Mouse (Mus musculus) forebrain, embryonic 10.5 days (tissue): Measurements from ENCODE around the gene Spn. TPM values are rescaled to one million over a fixed set of nuclear protein-coding genes. Genes with fewer than 3 reads are reported as not detected.
"Not testable (repeated sequence)": the region's sequence is repeated elsewhere in the genome, so short reads cannot be mapped to it uniquely, and the experiment has no call there.

Experiments
- DNase-seq: peaks from one replicate; pipeline ENCODE4 v3.0.0-alpha.2; 2017; ENCODE audit warnings: low spot score; ENCODE audit errors: extremely low spot score
- H3K27ac ChIP-seq: fragments of 300-500 bp; sonication (generic); 2 replicates; pipeline ENCODE4 v1.5.1; 2016; ENCODE audit warnings: mild to moderate bottlenecking
- H3K27me3 ChIP-seq: fragments of 300-500 bp; sonication (generic); 2 replicates; pipeline ENCODE4 v1.6.1; 2016; ENCODE audit warnings: mild to moderate bottlenecking; ENCODE audit not compliant: poor library complexity, severe bottlenecking
- H3K36me3 ChIP-seq: fragments of 300-500 bp; sonication (generic); replicated peaks from 2 replicates; pipeline ENCODE4 v1.6.1; 2016; ENCODE audit warnings: mild to moderate bottlenecking, moderate library complexity
- H3K4me1 ChIP-seq: fragments of 300-500 bp; sonication (generic); 2 replicates; pipeline ENCODE4 v1.6.1; 2016
- H3K4me3 ChIP-seq: fragments of 300-500 bp; sonication (generic); 2 replicates; pipeline ENCODE4 v1.5.1; 2016; ENCODE audit warnings: mild to moderate bottlenecking, moderate library complexity
- H3K9me3 ChIP-seq: fragments of 300-500 bp; sonication (generic); 2 replicates; pipeline ENCODE4 v1.6.1; 2016; ENCODE audit warnings: mild to moderate bottlenecking, moderate library complexity
- WGBS: fragments of 180-500 bp; shearing (Covaris S2); methylation state at CpG from one replicate; pipeline ENCODE4 v1.1.7; 2016; 5-methylcytosine and 5-hydroxymethylcytosine counted together
- polyA plus RNA-seq: library from polyadenylated mRNA; unstranded; fragments of >200 nt; fragmentation: Nextera tagmentation; extraction: Ambion mirVana; gene quantifications from 2 replicates; pipeline ENCODE4 v1.2.1, GENCODE M21; 2016

The Spn gene
- polyA plus RNA-seq, 1 experiment from 2014 or later = 0.07 TPM

DNA sequence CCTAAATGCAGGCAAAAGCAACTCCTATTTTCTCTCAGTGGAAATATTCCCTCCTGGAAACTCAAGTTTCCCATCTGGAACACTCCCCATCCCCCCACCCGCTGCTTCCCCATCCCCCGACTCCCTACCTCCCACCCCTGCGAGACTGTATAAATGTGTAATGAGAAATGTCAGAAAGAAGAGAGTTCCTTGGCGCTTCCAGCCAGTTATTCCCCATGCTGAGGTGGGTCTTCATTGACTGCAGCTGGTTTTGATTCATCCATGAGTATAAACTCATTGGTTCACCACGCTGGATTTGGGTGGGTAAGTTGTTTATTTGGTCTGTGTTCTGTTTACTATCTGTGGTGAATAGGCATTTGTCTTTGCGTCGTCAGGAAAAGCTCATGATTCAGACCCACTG, 41.2 kb downstream of the Spn start:
- WGBS = 74% methylated on average over 7 of the region's 7 CpGs
- Histone ChIP-seq H3K9me3 (no peaks in the 10 kb centered on the region), H3K4me1 (peaks cover 9% of the 10 kb centered on the region), H3K4me3 (no peak overlapping the region), H3K27ac (no peak overlapping the region), H3K36me3 (no peaks in the 10 kb centered on the region), H3K27me3 (no peaks in the 10 kb centered on the region)
- DNase-seq = no peak

DNA sequence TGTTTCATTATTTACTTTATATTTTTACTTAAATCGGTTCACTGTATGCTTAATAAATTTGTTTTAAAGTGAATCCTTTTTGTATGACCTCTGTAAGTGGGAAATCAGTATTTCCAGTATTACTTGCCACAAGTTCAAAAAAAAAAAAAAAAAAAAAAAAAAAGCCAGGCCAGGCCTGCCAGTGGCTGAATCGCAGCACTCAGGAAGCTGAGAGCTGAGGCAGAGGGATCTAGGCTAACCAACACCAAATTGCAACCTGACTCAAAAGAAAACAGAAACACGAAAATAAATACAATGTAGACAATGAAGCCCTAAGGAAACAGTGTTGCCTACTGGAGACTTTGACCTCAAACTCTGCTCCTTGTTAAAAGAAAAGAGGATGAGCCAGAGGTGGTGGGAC, 43.7 kb downstream of the Spn start:
- no peak for DNase-seq
- Histone ChIP-seq H3K36me3 (no peaks in the 10 kb centered on the region), H3K4me3 (no peak overlapping the region), H3K27me3 (no peaks in the 10 kb centered on the region), H3K4me1 (peaks cover 34% of the 10 kb centered on the region), H3K27ac (no peak overlapping the region), H3K9me3 (no peaks in the 10 kb centered on the region)
- WGBS = 80% methylated on average over 3 of the region's 3 CpGs

DNA sequence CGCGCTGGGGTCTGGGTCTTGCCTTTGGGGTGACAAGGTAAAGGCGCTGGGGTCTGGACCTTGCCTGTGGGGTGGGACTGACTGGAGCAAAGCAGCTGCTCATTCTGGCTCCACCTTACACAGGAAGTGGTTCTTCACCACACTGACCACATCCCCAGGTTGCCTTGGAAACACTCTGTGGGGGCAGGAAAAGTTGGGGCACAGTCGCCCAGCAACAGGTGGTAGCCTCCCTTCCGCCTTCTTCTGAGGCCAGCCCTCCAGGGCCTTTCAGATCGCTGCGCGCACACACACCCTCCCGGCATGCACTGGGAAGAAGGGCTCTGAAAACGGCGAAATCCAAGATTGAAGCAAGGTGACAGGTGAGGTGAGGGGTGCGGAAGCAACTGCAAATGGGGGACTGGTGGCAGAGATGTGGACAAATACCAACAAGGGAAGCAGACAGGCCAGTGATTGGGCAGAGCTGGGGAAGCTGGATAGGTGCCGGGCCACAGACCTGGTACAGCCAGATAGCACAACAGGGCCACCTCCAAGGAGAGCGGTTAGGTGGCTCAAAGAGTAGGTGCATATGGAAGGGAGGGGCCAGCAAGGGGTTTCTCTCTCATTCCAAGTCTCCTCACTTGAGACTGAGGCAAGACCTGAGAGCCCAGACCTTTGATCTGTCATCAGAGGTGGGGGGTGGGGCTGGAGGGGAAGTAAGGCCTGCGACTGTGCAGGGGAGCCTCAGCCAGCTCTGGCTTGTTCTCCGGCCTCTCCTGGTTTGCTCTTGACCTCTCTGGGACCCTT, 46.3 kb downstream of the Spn start, which contains the start of gene AI467606:
TSS of gene AI467606 (plus strand) at position 246 of the 783 bp plus-strand sequence.
- Histone ChIP-seq H3K9me3 (no peaks in the 10 kb centered on the region), H3K4me3 (peak within 1 kb of the TSS; percentile 9; the same call in 1 of the 2 replicates), H3K27ac (peak within 1 kb of the TSS; percentile 72), H3K27me3 (no peaks in the 10 kb centered on the region), H3K36me3 (no peaks in the 10 kb centered on the region), H3K4me1 (peaks cover 37% of the 10 kb centered on the region)
- no peak for DNase-seq
- 75% methylated on average over 16 of the region's 16 CpGs for WGBS

DNA sequence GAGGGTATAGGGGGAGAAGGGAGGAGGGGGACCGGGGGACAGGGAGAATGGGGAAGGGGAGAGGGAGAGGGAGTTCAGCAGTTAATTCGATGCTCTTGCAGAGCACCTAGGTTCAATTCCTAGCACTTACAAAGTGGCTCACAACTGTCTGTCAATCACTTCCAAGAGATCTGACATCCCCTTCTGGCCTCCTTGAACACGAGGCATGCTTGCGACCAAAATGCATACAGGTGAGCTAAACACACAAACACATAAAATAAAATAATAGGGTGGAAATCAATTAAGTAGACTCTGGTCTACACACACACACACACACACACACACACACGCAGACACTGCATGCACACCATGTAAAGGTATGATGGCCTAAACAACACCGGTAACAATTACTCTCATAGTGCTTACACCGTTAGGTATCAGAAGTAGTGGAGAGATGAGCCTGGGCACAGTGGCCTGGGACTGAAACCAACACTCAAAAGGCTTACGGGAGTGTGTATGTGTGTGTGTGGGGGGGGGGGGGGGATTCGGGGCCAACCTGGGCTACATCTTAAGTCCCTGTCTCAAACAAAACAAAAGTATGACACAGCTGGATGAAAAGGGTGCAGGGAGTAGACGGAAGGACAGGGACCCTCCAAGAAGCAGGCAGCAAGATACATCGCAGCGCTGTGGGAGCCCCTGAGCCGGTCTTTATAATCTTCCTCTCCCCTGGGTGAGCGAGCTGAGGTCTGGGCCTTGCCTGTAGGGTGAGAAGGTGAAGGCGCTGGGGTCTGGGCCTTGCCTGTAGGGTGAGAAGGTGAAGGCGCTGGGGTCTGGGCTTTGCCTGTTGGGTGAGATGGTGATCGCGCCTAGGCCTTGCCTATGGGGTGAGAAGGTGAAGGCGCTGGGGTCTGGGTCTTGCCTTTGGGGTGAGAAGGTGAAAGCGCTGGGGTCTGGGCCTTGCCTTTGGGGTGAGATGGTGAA, 47.2 kb downstream of the Spn start:
- peak overlapping the region; percentile 9; the same call in 1 of the 2 replicates for H3K4me3 ChIP-seq
- DNase-seq = no peak
- H3K27ac ChIP-seq = peak overlapping the region; percentile 72; the same call in 1 of the 2 replicates
- H3K4me1 ChIP-seq = peaks cover 37% of the 10 kb centered on the region
- no peaks in the 10 kb centered on the region for H3K27me3 ChIP-seq
- no peaks in the 10 kb centered on the region for H3K9me3 ChIP-seq
- WGBS = 85% methylated on average over 20 of the region's 20 CpGs
- no peaks in the 10 kb centered on the region for H3K36me3 ChIP-seq

DNA sequence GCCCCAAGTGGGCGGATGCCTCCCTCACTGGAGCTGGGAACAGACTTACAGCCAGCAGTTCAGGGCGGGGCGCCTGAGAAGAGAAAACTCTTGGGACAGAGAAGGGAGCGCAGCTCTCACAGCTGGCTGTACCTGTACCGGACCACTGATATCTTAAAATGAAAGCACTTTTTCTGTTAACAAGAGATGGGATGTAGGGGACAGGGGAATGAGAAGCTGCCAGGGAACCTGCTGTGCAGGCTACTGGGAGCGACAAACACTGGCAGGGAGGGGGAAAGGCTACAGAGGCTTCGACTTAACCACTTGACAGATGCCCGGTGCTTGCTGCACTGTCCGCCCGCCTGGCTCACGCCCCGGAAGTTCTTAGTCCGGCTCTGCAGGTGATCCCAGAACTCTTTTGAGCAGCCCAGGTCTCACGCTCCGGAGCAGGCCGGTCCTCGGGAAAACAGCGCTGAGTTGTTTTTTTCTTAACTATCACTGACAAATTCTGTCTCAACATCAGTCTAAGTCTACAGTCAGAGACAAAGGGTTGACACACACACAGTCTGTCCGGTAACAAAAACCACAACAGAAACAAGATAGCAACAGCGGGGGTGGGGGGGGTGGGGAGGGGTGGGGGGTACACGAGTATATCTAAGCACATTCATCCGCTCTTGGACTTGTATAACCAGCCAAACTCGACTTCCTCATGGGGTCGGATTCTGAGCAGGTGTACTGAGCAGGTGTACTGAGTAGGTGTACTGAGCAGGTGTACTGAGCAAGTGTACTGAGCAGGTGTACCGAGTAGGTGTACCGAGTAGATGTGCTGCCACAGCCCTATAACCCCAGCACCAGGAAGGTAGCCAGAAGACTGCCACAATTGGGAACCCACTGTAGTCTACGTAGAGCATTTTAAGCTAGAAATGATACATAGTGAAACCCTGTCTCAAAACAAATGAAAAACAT, 48.5 kb downstream of the Spn start:
- DNase-seq = no peak

DNA sequence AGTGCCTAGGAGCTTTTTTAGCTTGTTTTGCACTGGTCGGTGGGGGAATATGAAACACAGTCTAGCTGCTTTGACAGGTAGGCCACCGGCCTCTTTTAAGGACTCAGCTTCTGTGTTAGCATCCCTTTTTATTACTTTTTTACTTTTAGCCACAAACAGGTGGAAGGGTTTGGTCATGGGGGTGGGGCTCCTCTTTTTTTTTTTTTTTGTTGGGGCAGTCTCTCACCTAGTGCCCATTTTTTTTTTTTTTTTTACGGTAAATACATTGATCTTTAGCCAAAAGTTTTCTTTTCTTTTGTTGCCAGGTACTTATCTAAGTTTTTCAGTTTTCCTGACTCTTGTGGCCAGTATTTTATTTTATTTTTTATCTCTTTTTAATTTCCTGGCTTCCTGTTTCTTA, 49.5 kb downstream of the Spn start:
- 92% methylated on average over 3 of the region's 3 CpGs for WGBS
- Histone ChIP-seq H3K4me3 (no peak overlapping the region), H3K27ac (no peak overlapping the region), H3K9me3 (no peaks in the 10 kb centered on the region), H3K36me3 (no peaks in the 10 kb centered on the region), H3K4me1 (peaks cover 37% of the 10 kb centered on the region), H3K27me3 (no peaks in the 10 kb centered on the region)
- no peak for DNase-seq

More for the DNA sequence above, 48.5 kb downstream of the Spn start:
- 24% methylated on average over 27 of the region's 27 CpGs for WGBS
- H3K4me3 ChIP-seq = peak overlapping the region; percentile 41
- H3K27me3 ChIP-seq = no peaks in the 10 kb centered on the region
- H3K9me3 ChIP-seq = no peaks in the 10 kb centered on the region
- H3K4me1 ChIP-seq = peaks cover 37% of the 10 kb centered on the region
- H3K36me3 ChIP-seq = no peaks in the 10 kb centered on the region
- H3K27ac ChIP-seq = peak overlapping the region; percentile 73

DNA sequence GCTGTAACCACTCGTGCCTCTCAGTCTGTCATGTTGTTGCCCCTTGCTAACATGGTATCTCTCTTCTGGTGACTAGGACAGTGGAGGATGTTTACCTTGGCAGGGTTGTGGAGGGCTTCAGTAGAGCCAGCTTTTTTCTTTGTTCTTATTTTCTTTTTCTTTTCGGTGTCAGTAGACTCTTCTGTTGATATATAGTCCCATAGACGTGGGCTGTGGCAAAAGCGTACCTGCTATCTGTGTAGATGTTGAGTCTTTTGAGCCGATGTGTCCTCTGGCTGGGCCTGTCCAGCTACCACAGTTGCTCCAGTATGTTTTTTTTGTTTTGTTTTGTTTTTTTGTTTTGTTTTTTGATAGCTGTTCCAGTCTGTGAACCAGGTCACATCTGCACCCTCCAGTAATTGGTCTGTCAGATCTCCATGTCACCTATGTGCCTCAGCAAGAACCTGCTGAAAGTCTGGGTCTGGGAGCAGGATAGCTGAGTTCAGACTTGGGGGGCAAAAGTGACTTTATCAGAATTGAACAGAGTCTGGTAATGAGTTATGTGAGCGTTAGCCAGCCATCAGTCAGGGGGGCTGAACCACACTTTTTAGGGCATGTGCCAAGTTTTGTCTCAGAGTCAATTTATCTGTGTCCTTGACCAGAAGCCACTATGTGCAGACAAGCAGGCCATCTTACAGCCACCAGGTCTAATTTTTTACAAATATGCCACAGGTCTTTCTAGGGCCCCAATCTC, 50.2 kb downstream of the Spn start, which contains the start of gene Zg16:
TSS of gene Zg16 (minus strand) at position 51 of the 733 bp plus-strand sequence.
- not testable (repeated sequence) for H3K9me3 ChIP-seq, H3K27me3 ChIP-seq, H3K27ac ChIP-seq, H3K36me3 ChIP-seq, H3K4me3 ChIP-seq, DNase-seq
- H3K4me1 ChIP-seq = peaks cover 37% of the 10 kb centered on the region
- WGBS = 91% methylated on average over 6 of the region's 6 CpGs

DNA sequence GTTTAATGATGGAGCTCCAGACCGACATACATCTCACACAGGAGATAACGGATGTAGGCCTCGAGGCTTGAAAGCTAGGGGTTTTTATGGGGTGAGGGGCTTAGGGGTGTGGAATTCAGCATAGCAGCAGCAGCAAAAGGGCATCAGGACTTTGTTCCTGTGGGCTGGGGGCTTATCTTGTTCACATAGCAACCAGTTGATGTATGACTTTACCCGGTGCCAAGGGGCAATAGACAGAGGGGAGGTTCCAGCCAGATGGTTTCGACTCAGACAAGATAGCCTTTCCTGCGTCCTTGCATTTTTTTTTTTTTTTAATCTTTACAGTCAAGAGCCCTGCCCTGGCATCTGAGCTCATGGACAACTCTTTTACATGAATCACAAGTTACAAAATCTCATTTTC, 51.9 kb downstream of the Spn start:
- not testable (repeated sequence) for H3K27me3 ChIP-seq, H3K4me3 ChIP-seq, H3K36me3 ChIP-seq, H3K27ac ChIP-seq, H3K9me3 ChIP-seq, DNase-seq
- peaks cover 23% of the 10 kb centered on the region for H3K4me1 ChIP-seq
- 89% methylated on average over 6 of the region's 6 CpGs for WGBS

DNA sequence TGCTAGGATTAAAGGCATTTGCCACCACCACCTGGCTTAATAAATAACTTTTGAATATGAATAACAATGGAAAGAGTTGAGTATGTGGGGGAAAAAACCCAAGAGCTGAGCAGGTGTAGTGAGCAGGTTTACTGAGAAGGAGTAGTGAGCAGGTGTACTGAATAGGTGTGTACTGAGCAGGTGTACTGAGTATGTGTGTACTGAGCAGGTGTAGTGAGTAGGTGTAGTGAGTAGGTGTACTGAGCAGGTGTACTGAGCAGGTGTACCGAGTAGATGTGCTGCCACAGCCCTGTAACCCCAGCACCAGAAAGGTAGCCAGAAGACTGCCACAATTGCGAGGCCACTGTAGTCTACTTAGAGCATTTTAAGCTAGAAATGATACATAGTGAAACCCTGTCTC, 52.8 kb downstream of the Spn start:
- no peaks in the 10 kb centered on the region for H3K36me3 ChIP-seq
- H3K9me3 ChIP-seq = no peaks in the 10 kb centered on the region
- WGBS = 87% methylated on average over 2 of the region's 2 CpGs
- H3K27me3 ChIP-seq = no peaks in the 10 kb centered on the region
- no peak overlapping the region for H3K4me3 ChIP-seq
- H3K27ac ChIP-seq = no peak overlapping the region
- no peak for DNase-seq
- peaks cover 14% of the 10 kb centered on the region for H3K4me1 ChIP-seq

DNA sequence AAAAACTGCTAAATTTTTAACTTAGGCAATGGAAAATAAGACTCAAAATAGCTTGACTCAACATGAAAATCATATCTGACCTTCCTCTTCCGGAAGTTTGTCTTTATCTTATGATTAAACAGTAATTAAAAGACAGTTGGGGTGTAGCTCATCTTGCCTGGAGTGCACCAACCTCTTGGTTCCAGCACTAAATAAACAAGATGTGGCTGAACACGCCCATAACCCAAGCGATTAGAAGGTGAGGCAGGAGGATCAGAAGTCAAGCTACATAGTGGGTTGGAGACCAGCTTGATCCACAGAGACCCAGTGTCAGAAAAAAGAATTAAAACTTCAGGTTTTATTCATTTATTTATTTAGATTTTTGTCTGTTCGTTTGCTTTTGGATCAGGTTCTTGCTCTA, 53.9 kb downstream of the Spn start:
- 87% methylated on average over 4 of the region's 4 CpGs for WGBS
- Histone ChIP-seq H3K36me3 (no peaks in the 10 kb centered on the region), H3K4me3 (no peak overlapping the region), H3K9me3 (no peaks in the 10 kb centered on the region), H3K27ac (no peak overlapping the region), H3K4me1 (peaks cover 4% of the 10 kb centered on the region), H3K27me3 (no peaks in the 10 kb centered on the region)
- no peak for DNase-seq

DNA sequence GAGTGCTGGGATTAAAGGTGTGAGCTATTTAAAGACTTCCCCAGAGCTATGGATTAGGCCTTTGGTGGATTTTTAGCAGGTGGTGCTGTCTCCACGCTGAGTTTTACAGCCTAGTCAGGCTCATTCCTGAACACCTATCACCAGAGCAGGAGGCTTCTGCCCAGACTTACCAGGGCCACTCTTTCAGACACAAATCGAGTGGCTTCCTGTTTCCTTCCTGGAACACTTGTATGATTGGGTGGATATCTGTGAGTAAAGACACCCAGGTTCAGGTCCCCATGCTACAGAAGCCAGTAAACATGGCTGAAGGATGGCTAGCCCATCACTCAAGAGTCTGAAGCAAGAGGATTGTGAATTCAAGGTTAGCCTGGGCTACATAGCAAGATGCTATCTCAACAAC, 54.6 kb downstream of the Spn start:
- H3K4me3 ChIP-seq = no peak overlapping the region
- no peak for DNase-seq
- no peaks in the 10 kb centered on the region for H3K27me3 ChIP-seq
- H3K4me1 ChIP-seq = 0 out of 2 replicates have a peak, but pooled peaks cover 3% of the 10 kb centered on the region
- WGBS = 55% methylated on average over 2 of the region's 2 CpGs
- H3K9me3 ChIP-seq = no peaks in the 10 kb centered on the region
- no peaks in the 10 kb centered on the region for H3K36me3 ChIP-seq
- no peak overlapping the region for H3K27ac ChIP-seq
